Mouse (Mus musculus) CD4-positive, CD25-positive, alpha-beta regulatory T cell, adult 9 weeks (primary cell): ENCODE measurements around the gene Olfr1259. TPM values are rescaled to one million over a fixed set of nuclear protein-coding genes. Genes with fewer than 3 reads are reported as not detected.

Experiments
- polyA plus RNA-seq: library from polyadenylated mRNA; unstranded; fragments of 100-300 nt; shearing (Covaris generic); gene quantifications from one replicate; pipeline ENCODE4 v1.2.1, GENCODE M21; 2017

Gene Olfr1259
- polyA plus RNA-seq = not detected

GRCm38 (mm10) chr2:89948564-89948963, at the start of gene Olfr1259:
Gene Olfr1259 (minus strand): TSS chr2:89948664.

GRCm38 (mm10) chr2:89990921-89991320, 42.5 kb upstream of the Olfr1259 start, which contains the start of gene Olfr1261:
Gene Olfr1261 (plus strand): TSS chr2:89991221.

GRCm38 (mm10) chr2:89974184-89974583, 25.7 kb upstream of the Olfr1259 start, which contains the start of gene Olfr1260:
Gene Olfr1260 (plus strand): TSS chr2:89974340.

GRCm38 (mm10) chr2:89927009-89927408, 21.5 kb downstream of the Olfr1259 start, which contains the start of gene Olfr1258:
Gene Olfr1258 (plus strand): TSS chr2:89927309.

Other genes starting within 250 kb of the Olfr1259 start
- gene Olfr1252, start 223.7 kb downstream of the Olfr1259 start, polyA plus RNA-seq = not detected
- not detected for gene Olfr1253, start 191.6 kb downstream of the Olfr1259 start, polyA plus RNA-seq
- not detected for gene Olfr1254, start 155.0 kb downstream of the Olfr1259 start, polyA plus RNA-seq
- gene Olfr1255, start 136.6 kb downstream of the Olfr1259 start, polyA plus RNA-seq = not detected
- not detected for gene Olfr1256, start 107.1 kb downstream of the Olfr1259 start, polyA plus RNA-seq
- not detected for gene Olfr48, start 100.5 kb downstream of the Olfr1259 start, polyA plus RNA-seq
- gene Olfr1257, start 70.2 kb downstream of the Olfr1259 start, polyA plus RNA-seq = not detected
- 0.04 TPM for gene Olfr1258, start 21.4 kb downstream of the Olfr1259 start, polyA plus RNA-seq
- not detected for gene Olfr1260, start 25.7 kb upstream of the Olfr1259 start, polyA plus RNA-seq
- not detected for gene Olfr1261, start 42.6 kb upstream of the Olfr1259 start, polyA plus RNA-seq
- not detected for gene Olfr1262, start 51.5 kb upstream of the Olfr1259 start, polyA plus RNA-seq
- gene Olfr1263, start 63.5 kb upstream of the Olfr1259 start, polyA plus RNA-seq = not detected
- gene Olfr1264, start 76.9 kb upstream of the Olfr1259 start, polyA plus RNA-seq = not detected
- gene Olfr1265, start 86.7 kb upstream of the Olfr1259 start, polyA plus RNA-seq = not detected
- gene Olfr140, start 114.9 kb upstream of the Olfr1259 start, polyA plus RNA-seq = not detected
- gene Olfr1269, start 172.7 kb upstream of the Olfr1259 start, polyA plus RNA-seq = not detected
- not detected for gene Olfr32, start 193.6 kb upstream of the Olfr1259 start, polyA plus RNA-seq
- not detected for gene Olfr1270, start 204.4 kb upstream of the Olfr1259 start, polyA plus RNA-seq